Mouse (Mus musculus) bone marrow macrophage, adult 2 months (primary cell): Measurements from ENCODE around the gene Mus81.

Experiments
- CTCF ChIP-seq: IDR thresholded peaks from 2 replicates; pipeline ENCODE4 v1.5.1; 2012; ENCODE audit warnings: low read depth, mild to moderate bottlenecking, low read length, moderate library complexity
- POLR2A ChIP-seq: IDR thresholded peaks from 2 replicates; pipeline ENCODE4 v1.6.1; 2012; ENCODE audit warnings: mild to moderate bottlenecking, low read depth, low read length, borderline replicate concordance

- no peak for TF ChIP-seq CTCF
- TF ChIP-seq POLR2A, result no peak
These were observed 37.0 kb upstream of the Mus81 start for GRCm38 (mm10) chr19:5525204-5525603.
